Mouse (Mus musculus): ENCODE data around the gene 2010111I01Rik.
"Not testable (repeated sequence)": the region's sequence is repeated elsewhere in the genome, so short reads cannot be mapped to it uniquely, and the experiment has no call there.

Gene 2010111I01Rik

DNA sequence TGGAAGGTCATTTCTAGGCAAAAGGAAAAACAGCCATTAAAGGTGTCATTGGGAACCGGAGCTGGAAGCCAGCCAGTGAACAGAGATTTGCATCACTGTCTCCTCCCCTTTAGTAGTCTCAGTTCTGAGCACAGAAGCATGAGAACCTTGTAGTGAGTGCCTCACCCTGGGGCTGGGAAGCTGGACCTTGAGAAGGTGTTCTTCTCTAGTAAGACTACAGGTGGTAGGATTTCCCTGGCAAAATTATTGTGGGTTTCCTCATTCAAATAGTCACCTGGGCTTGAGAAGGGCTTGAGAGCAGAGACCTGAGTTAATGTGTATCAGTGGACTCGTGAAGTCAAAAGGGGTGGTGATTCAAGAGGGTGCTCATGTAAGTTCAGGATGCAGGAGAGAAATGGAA, 224.1 kb downstream of the 2010111I01Rik start:
- no peak for DNase-seq (ENCODE audit: extremely low read depth, low read depth)

DNA sequence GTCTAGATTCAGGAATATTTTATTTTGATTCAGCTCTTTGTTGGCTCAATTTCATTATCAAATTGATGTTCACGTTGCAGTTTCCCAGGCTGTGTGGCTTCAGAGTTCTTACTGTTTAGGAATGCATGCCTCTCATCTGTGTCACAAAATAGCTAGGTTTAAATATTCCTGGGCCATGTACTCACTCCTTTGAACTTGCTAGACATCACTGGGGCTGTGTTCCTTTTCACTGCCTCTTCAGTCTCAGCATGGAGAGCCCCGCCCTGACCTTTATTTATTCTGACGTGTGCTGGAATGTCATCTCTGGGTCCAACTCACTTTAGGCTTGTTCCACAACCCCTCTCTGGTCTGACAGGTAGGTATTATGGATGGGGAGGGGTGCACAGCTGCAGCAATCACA, 228.7 kb downstream of the 2010111I01Rik start:
- no peak for DNase-seq (ENCODE audit: extremely low read depth, low read depth)

DNA sequence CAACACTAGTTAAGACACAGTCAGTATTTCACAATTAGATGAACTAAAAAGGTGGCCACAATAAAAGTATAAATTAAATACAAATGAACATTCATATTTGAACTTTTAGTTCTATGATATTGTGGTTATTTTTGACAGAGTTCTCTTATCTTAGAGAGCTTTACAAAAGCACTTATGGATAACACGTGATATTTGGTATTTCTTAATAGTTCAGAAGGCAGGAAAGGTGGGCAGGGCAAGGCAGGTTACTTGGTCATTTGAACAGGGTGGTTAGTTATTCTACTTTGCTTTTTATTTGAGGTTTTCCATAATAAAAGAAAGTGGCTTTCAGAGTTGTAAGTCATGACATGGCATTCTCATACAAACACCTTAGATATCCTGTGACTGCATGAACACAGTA, 233.3 kb downstream of the 2010111I01Rik start:
- no peak for DNase-seq (ENCODE audit: extremely low read depth, low read depth)

DNA sequence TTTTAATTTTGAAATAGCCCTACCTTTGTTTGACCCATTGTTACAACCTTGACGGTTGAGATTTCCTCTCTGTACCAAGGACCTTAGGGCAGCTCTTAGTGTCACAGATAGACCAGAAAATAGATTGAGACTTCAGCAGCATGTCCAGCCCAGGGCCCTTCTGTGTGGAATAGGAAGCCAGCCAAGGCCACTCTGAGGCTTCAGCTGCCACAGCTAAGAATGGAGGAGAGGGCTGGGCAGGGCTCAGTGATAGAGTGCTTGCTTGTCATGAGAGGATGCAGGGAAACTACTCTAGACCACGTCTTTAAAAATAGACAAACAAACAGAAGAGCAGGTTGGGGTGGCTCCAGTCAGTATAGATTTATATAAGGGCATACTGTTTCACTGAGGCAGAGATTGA, 234.9 kb downstream of the 2010111I01Rik start:
- no peak for DNase-seq (ENCODE audit: extremely low read depth, low read depth)

DNA sequence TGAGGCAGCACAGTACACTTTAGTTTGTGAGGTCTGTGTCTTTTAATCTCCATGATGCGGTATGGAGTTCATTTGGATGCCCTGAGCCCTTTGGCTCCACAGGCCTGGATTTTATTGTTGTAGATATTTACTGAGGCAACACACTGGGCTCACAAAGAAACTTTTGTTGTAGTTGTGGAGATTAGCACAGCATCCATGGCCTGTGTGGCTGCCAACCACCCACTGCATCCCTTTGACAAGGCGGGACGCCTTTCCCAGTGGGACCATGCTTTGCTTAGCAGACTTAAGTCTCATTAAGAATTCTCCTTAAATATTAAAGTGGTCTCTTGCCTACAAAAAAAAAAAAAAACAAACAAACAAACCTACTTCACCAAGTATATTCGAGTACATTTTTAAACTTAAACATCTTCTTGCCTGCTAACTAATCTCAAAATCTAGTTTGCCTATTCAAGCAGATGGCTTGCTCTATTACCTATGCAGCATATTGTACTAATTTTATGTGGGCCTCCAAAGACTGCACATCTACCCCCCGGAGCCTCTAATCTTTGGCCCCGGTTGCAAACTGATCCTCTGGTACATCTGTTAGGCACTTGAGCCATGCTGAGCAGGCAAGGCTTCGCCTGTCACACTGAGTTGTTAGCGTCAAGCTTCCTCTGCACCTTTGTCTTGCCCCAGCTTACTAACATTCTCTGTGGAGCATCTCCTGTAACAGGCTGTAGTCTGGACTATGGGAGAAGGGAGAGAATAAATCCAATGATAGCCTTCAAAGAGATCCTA, 239.0 kb downstream of the 2010111I01Rik start:
- DNase-seq (ENCODE audit: extremely low read depth, low read depth) = no peak

DNA sequence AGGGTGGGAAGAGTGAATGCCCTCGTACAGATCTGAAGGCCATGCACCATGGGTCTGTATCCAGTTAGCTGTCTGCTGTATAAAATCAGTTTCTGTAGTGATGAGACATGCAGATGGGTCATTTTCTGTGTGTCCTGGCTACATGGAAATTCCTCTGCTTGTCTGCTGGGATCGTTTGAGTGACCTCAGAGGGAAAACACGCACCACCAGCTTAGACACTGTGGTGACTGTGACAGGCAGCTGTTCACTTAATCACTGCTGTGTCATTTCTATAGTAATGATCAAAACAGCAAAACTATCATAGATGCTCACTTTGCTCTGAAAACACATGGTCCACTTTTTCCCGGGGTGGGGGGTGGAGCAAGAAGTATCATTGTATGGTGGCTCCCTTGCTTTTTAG, 241.1 kb downstream of the 2010111I01Rik start:
- DNase-seq (ENCODE audit: extremely low read depth, low read depth) = no peak

DNA sequence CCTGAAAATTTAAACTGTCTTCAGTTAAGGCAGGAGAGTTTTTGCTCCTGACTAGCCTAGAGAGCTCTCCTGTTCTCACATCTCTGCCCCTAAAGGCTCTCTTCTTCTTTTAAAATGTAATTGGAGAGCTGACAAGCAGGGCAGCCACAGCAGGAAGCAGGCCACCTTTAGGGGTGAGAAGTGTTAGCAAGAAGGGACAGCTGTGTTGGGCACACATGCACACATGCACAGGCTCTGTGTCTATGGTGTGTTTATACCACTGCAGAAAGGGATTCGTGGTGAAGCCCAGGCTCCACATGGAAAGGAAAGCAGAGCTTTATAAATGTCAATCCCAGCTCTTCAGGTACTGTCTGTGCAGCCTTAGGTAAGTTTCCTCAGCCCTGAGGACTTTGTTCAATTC, 241.7 kb downstream of the 2010111I01Rik start:
- DNase-seq (ENCODE audit: extremely low read depth, low read depth) = no peak

DNA sequence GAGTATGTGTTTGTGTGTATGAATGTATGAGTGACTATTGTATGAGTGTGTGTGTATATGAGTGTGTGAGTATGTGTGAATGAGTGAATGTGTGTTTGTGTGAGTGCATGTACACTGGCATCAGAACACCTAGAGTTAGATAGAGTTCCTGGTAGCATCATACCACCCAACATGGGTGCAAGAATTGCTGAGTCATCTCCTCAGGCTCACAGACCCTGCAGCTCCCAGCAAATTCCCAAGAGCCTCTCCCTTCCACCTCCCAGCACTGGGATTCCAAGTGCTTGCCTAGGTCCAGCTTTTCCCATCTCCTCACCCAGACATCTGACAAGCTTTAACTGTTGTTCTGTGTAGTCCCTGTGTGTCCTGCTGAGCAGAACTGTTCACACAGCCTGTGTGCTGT, 251.8 kb downstream of the 2010111I01Rik start:
- no peak for DNase-seq (ENCODE audit: extremely low read depth, low read depth)

DNA sequence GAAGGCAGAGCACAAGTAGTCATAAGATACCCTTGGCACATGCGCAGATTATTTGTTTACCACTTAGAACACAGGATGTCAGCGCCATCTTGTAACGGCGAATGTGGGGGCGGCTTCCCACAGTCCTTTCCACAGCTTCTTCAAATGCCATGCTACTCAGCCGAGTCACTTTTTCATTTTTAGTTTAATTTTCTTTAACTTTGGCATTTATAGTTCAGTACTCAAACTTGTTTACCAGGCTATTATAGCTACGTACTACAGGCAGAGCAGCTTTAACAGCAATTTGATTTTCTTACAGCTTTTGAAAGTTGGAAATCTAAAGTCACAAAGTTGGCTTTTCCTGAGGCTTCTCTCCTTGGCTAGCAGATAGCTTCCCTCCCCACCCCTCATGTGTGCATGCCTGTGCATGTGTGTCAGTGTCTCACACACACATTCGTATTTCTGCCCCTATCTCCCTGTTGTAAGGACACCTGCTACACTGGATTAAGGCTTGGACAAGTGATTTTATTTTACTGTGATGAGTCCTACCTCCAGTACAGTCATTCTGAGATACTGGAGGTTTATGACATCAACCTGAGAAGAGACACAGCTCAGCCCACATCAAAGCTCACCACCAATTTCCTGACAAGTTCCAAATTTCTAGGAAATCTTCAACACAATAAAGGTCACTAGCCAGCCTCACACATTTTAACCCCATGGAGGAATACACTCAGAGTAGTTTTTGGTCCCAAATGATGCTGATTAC, 258.5 kb downstream of the 2010111I01Rik start:
- no peak for DNase-seq (ENCODE audit: extremely low read depth, low read depth)

DNA sequence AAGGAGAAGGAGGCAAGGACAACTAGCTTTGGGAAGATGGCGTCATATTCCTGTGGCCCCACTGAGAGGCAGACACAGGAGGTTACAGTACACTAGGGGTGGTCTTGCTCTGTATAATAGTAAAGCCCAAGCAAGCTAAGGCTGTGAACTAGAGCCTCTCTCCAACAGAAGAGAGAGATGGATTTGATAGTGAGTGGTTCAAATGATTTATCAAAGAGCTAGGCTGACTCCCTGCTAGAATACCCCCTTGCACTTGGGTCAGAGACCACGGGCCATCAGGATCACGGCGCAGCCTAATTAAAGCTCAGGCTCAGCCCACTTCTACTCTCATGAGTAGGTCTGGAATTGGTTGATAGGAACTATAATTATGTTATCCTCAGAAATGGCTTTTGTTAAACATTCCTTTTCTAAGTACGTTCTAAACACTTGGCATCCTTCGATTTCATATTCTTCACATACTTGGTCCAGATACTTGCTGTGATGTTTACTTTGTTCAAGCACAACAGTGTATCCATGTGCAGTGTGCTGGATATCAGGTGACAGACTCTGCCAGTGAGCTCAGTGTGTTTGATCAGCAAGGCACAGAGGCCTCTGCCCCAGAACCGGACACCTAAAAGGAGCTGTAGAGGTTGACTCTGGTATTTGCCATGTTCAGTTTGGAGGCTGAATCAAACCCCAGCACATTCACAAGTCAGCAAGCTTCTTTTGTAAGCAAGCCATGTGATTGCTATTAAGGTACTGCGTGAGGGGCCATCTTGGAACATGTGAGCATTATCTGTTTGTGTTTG, 261.3 kb downstream of the 2010111I01Rik start:
- no peak for DNase-seq (ENCODE audit: extremely low read depth, low read depth)

DNA sequence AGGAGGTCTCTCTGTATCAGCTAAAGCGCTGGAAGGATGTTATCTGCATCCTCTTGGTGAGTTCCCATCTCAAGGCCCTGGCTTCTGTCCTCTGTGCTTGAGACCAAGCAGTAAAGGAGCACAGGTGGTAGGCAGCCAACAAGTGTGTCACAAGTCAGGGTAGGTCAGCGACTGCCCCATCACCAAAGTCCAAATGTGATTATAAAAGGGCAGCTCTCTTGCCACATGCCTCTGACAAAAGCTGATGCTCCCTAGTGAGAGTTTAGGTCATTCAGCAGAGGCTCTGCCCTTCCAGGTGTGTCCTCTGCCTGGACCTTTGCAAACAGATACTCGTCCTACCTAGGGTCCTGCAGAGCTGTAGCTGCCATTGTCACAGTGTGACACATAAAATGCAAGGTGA, 263.1 kb downstream of the 2010111I01Rik start:
- no peak for DNase-seq (ENCODE audit: extremely low read depth, low read depth)

DNA sequence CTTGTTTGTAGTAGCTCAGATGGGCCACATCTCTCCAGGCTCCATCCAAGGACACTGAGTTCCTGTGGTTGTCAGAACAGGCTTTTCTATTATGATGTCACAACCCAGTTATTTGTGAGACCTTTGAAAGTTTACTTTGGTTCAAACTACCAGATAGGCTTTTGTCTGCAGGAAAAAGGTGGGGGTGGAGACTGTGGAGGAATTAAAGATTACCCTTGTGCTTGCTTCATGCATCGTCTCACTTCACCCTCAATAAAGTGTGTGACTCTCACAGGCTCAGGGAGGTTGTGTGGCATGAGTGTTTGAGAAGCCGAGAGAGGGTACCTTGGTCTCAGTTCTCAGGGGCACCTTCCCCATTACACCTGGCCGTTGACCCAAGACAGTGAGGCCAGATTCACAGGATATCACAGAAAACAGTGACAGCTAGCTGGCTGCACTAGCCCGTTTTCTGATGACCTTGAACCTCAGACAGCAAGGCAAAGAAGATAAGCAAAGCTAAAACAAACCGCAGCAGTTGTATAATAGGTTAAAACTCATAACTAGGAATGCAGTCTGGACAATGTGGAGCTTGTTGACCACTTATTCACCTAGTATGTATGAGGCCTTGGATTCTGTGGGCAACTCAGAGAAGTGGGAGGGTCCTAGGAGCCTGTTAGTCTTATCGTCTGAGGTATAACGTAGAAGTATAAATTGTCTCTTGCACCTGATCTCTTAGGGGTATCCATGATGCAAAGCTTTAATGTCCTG, 266.4 kb downstream of the 2010111I01Rik start:
- no peak for DNase-seq (ENCODE audit: extremely low read depth, low read depth)

DNA sequence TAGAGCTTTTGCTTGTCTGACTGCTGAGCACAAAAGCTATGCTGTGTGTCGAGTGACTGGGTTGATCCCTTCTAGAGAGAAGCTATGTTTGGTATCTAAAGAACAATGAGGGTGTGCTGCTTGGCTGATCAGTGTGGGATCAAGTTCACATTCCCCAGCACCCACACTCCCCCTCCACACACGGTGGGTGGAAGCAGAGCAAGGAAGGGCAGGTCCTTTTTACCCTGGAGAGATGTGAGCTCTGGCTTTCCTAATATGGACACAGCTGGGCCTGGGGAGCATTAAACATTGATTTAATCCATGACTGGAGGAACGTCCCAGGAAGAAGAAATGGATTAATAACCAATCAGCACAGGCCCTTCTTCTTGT, 267.0 kb downstream of the 2010111I01Rik start:
- no peak for DNase-seq (ENCODE audit: extremely low read depth, low read depth)

DNA sequence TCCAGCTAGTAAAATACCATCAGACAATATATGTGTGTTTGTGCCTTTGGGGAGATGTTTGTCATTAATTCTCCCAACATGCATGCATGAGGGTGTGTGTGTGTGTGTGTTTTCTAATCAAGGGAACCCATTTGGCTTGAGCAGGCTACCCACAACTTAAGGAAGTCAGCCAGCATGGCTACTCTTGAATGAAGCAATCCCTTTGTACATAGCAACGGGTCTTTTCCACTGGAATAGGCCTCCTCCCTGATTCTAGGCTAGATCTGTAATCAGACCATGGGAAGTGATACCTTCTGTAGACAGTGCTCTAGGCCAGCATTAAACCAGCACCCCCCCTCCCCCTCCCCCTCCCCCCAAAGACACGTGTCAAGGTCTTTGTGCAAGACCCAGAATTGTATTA, 267.9 kb downstream of the 2010111I01Rik start:
- DNase-seq (ENCODE audit: extremely low read depth, low read depth) = no peak

DNA sequence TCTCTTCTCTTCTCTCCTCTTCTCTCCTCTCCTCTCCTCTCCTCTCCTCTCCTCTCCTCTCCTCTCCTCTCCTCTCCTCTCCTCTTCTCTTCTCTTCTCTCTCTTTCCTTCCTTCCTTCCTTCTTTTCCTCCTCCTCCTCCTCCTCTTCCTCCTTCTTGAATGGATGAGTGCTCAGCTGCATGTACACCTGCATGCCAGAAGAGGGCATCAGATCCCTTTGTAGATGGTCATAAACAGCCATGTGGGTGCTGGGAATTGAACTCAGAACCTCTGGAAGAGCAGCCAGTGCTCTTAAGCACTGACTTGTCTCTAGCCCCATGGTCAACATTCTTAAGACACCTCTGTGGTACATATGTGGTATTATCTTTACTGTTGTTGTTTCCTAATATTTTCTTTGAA, 269.8 kb downstream of the 2010111I01Rik start:
- DNase-seq (ENCODE audit: extremely low read depth, low read depth) = not testable (repeated sequence)

DNA sequence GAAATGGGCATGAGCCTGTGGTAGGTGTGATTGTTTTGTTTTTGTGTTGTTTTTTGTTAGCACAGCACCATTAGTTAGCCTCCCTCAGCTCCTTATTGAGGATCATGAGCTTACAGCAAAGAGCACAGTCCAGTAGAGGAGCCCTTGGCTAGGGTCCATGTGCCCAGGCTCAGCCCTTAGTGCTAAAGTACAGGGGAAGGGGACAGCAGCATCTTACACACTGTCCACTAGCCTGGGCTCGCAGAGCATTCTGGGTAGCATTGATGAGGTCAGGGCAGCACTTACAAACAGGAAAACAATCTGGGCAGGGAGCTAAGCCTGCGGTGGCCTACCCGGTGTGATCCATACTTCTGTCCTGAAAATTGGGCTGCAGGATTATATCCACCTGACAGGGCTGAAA, 270.9 kb downstream of the 2010111I01Rik start:
- no peak for DNase-seq (ENCODE audit: extremely low read depth, low read depth)

DNA sequence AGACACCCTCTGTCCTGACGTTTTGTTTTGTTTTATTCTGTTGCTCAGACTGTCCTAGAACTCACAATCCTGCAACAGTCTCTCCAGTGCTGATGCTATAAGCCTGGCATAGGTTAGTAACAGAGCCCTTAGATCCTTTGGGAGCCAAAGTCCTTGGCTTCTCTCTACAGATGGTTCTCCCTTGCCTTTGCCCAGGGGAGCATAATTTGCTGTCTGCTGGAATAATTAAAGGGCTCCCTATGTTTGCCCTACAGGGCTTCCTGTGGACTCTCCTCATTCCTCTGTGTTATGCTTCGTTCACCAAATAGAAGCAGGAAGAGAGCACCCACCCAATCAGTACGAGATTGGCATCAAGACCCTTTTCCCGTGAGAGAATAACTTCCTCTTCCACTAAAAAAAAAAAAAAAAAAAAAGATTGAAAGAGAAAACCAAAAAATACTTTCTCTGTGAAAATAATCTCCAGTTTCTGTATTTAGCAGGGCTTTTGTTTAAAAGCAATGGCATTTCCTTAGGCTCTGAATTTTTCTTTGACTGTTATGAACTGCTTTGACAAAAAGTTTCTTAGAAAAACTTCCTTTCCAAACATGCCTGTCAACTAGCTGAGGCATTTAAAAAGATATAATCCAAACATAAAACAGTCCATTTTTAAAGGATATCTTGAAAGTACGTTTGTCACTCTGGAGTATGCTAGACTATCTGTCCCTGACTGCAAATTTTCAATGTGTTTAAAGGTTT, 271.6 kb downstream of the 2010111I01Rik start:
- DNase-seq (ENCODE audit: extremely low read depth, low read depth) = no peak

DNA sequence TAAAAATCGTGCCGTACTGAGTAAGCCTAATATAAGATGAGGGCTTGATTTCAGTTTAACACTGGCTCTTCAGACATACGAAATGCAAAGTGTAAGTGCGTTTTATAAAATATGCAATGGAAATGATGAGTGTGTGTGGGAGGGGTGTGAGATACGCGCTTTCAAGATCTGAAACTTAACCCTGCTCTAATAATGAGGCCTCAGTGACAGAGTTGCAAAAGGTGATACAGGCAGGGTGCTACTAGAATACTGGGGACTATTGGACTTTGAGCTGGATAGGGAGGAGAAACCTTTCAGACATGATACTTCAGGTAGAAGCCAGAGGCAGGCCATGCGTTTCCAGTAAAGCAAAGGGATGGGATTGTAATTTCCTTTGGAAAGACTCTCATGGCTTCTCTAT, 273.4 kb downstream of the 2010111I01Rik start:
- DNase-seq (ENCODE audit: extremely low read depth, low read depth) = no peak

DNA sequence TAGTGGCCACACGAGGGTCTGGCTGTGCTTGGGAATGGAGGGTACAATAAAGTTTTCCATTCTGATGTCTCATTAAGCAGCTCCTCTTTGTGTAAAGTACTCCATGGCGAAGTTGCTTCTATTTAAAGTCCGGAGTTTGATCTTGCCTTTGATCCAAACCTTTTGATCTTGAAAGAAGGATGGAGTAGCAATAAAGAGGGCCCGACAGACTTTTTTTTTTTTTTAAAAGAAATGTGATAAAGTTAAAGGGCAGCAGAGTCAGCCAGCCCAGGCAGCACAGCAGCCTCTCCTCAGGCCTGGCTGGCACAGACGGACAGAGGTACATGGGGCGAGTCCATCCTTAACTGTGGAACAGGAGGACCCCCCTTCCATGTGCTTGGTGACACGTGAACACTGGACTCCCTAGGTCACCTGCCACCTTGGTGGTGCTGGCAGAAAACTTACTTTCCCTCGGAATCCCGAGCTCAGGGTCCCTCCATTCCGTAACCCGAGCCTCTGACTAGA, 274.7 kb downstream of the 2010111I01Rik start:
- peak; percentile 16 for DNase-seq (ENCODE audit: extremely low read depth, low read depth)

DNA sequence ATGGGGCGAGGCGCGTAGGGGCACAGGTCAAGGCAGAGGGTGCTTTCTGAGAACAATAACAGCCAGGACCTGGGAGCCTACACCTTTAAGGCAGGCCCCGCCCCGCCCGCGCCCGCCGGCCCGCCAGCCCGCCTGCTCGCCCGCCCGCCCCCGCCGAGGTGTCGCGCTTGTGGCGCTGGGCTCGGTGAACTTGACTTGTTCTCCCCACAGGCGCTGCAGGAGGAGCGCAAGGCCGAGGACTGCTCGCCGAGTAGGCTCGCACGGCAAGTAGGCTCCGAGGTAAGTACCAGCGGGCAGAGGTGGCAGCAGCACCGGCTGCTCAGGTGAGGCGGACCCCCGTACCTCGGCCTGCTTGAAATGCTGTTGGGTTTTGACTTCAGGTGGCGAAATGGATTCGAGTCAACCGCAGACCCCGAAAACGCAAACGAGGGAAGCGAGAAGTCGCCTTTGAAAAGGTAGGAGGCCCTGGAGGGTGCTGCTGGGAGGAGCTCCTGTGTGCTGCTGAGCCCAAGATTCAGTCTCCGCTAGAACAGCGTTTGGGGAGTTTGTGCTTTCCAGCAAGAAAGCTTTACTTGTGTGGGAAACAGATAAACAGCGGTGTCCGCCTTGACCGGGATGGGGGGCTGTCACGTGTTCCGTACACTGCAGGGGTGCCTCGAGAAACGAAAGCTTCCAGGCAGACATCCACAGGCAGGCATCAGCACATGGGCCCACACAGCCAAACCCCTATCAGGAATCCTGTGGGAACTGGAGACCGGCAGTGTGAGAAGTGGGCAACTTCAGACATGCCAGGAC, 275.4 kb downstream of the 2010111I01Rik start:
- DNase-seq (ENCODE audit: extremely low read depth, low read depth) = peak; percentile 51

Data from MEL-GATA-1-ER (cell line).